Comparison of ENCODE assay signal across 8 mouse cellular contexts in the genomic region with DNA sequence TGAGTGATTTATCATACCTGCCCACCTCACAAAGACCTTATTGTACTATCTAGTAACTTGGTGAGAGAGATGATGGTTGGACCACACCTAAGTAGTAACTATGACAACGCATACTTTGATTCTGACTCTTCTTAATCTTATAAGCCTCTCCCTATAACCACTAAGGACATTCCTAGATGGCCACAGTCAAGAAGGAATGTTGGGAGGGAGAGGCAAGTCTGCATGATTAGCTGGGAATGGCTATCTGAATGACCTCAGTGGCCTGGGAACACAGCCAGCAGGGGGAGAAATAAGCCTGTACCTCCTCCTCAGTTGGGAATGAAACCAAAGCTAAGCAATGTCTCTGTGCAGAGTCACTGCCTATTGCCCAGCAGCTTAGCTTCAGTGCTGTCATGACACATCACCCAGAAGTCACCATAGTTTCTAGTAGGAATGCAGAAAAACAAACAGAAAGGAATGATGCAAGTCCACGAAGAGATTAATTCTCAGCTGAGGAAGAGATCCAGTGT. TPM values are rescaled to one million over a fixed set of nuclear protein-coding genes. Genes with fewer than 3 reads are reported as not detected.
A peak's percentile ranks its signal among the peaks of the same experiment; 100 is the strongest.
DNase-seq lines count a peak whose midpoint lies in the region; ATAC-seq lines count a peak whose summit lies in the region.

No protein-coding gene starts in this region.

- H3K36me3 ChIP-seq in kidney, embryonic 14.5 days (ENCODE audit: control insufficient read depth, insufficient read depth, low read length) = no peaks in the 10 kb centered on the region
- H3K36me3 ChIP-seq in hindbrain, embryonic 11.5 days (ENCODE audit: control insufficient read depth, insufficient read depth, low read length) = no peaks in the 10 kb centered on the region
- no peaks in the 10 kb centered on the region for H3K36me3 ChIP-seq in forebrain, embryonic 15.5 days

- peaks cover 3% of the 10 kb centered on the region; the same call in 1 of the 2 replicates for H3K9me3 ChIP-seq in kidney, embryonic 14.5 days (ENCODE audit: control insufficient read depth, low read length)
- H3K9me3 ChIP-seq in hindbrain, embryonic 11.5 days (ENCODE audit: control insufficient read depth, low read length) = no peaks in the 10 kb centered on the region
- H3K9me3 ChIP-seq in forebrain, embryonic 15.5 days = no peaks in the 10 kb centered on the region

- no peak overlapping the region for H3K4me2 ChIP-seq in kidney, embryonic 14.5 days (replicated peaks; ENCODE audit: low read depth, low read length)
- no peak overlapping the region for H3K4me2 ChIP-seq in hindbrain, embryonic 11.5 days (replicated peaks; ENCODE audit: low read depth, low read length)
- H3K4me2 ChIP-seq in forebrain, embryonic 15.5 days (replicated peaks) = no peak overlapping the region

- DNase-seq in 3T3-L1 (ENCODE audit: low read depth, low spot score) (peak; percentile 99), R1 (ENCODE audit: low read depth, low spot score) (peak; percentile 40)
- DNase-seq in heart, adult 11 months = peak; percentile 95
- DNase-seq in hindbrain, embryonic 11.5 days (ENCODE audit: low spot score) = no peak
- DNase-seq in spleen, adult 18-20 months = no peak

- no peak overlapping the region for H3K4me3 ChIP-seq in kidney, embryonic 14.5 days (ENCODE audit: low read length)
- no peak overlapping the region for H3K4me3 ChIP-seq in hindbrain, embryonic 11.5 days (ENCODE audit: low read depth, low read length)
- no peak overlapping the region for H3K4me3 ChIP-seq in forebrain, embryonic 15.5 days

- no peak overlapping the region for H3K9ac ChIP-seq in kidney, embryonic 14.5 days (ENCODE audit: low read depth, low read length)
- H3K9ac ChIP-seq in hindbrain, embryonic 11.5 days (ENCODE audit: low read depth, low read length) = no peak overlapping the region
- H3K9ac ChIP-seq in forebrain, embryonic 15.5 days (replicated peaks) = no peak overlapping the region

- peak; percentile 62; the same call in 1 of the 2 replicates for ATAC-seq in kidney, embryonic 14.5 days (ENCODE audit: low FRiP score, low TSS enrichment)
- ATAC-seq in activated CD4-positive, CD25-positive, alpha-beta regulatory T cell, adult 4 months = no peak
- no peak for ATAC-seq in hindbrain, embryonic 11.5 days (ENCODE audit: low FRiP score)
- ATAC-seq in forebrain, embryonic 15.5 days (replicated peaks) = no peak

- no peaks in the 10 kb centered on the region for H3K27me3 ChIP-seq in kidney, embryonic 14.5 days (ENCODE audit: control insufficient read depth, insufficient read depth, low read length)
- H3K27me3 ChIP-seq in hindbrain, embryonic 11.5 days (ENCODE audit: control insufficient read depth, insufficient read depth, low read length) = no peaks in the 10 kb centered on the region
- no peaks in the 10 kb centered on the region for H3K27me3 ChIP-seq in forebrain, embryonic 15.5 days

- 58% methylated on average over 2 of the region's 2 CpGs for WGBS in kidney, embryonic 14.5 days
- 68% methylated on average over 2 of the region's 2 CpGs for WGBS in hindbrain, embryonic 11.5 days
- WGBS in forebrain, embryonic 15.5 days = 67% methylated on average over 2 of the region's 2 CpGs

- no peaks in the 10 kb centered on the region for H3K4me1 ChIP-seq in kidney, embryonic 14.5 days (ENCODE audit: control insufficient read depth, insufficient read depth, low read length)
- no peaks in the 10 kb centered on the region for H3K4me1 ChIP-seq in hindbrain, embryonic 11.5 days (replicated peaks; ENCODE audit: control insufficient read depth, insufficient read depth, low read length)
- no peaks in the 10 kb centered on the region for H3K4me1 ChIP-seq in forebrain, embryonic 15.5 days

- H3K27ac ChIP-seq in kidney, embryonic 14.5 days (ENCODE audit: low read depth, low read length) = no peak overlapping the region
- no peak overlapping the region for H3K27ac ChIP-seq in hindbrain, embryonic 11.5 days (ENCODE audit: low read depth, low read length)
- H3K27ac ChIP-seq in forebrain, embryonic 15.5 days (replicated peaks) = no peak overlapping the region

RNA-seq across cellular contexts. Expression of a gene that starts 16.8 kb away (rescaled TPM):
- polyA plus RNA-seq in kidney, embryonic 14.5 days (2014; fragmentation: Nextera tagmentation; extraction: Ambion mirVana) = 1,151 and 1,469 TPM in 2 replicates
- 1,000 to 10,000 TPM; 1,103 to 1,136 TPM for polyA plus RNA-seq in activated CD4-positive, CD25-positive, alpha-beta regulatory T cell, adult 4 months (2017; shearing (Covaris generic))
- polyA plus RNA-seq in hindbrain, embryonic 11.5 days (2014; fragmentation: Nextera tagmentation; extraction: Ambion mirVana) = 402 and 542 TPM in 2 replicates
- 102 and 108 TPM in 2 replicates for polyA plus RNA-seq in forebrain, embryonic 15.5 days (2015; fragmentation: Nextera tagmentation; extraction: Ambion mirVana)

RNA-seq across cellular contexts. Expression of a gene that starts 17.8 kb away (rescaled TPM):
- 407 and 546 TPM in 2 replicates for polyA plus RNA-seq in kidney, embryonic 14.5 days (2014; fragmentation: Nextera tagmentation; extraction: Ambion mirVana)
- polyA plus RNA-seq in activated CD4-positive, CD25-positive, alpha-beta regulatory T cell, adult 4 months (2017; shearing (Covaris generic)) = 1,000 to 10,000 TPM; 1,196 to 1,341 TPM
- polyA plus RNA-seq in hindbrain, embryonic 11.5 days (2014; fragmentation: Nextera tagmentation; extraction: Ambion mirVana) = 194 and 197 TPM in 2 replicates
- 114 and 115 TPM in 2 replicates for polyA plus RNA-seq in forebrain, embryonic 15.5 days (2015; fragmentation: Nextera tagmentation; extraction: Ambion mirVana)

Comparison
In these comparisons a context has a peak if more than half of its experiments do, and no peak if none do; other contexts are left out.
1. DNase-seq: peak in 3T3-L1 (single experiment), R1 (single experiment) and heart, adult 11 months (single experiment); none in hindbrain, embryonic 11.5 days (single experiment) and spleen, adult 18-20 months (0 of 2).